Mouse (Mus musculus) limb, embryonic 11.5 days (tissue): Measurements from ENCODE around the gene Carnmt1. TPM values are rescaled to one million over a fixed set of nuclear protein-coding genes. Genes with fewer than 3 reads are reported as not detected.

Experiments
- ATAC-seq: fragments of 200-750 bp; cut with Nextera tagmentation; 2 replicates; pipeline ENCODE4 v1.8.0; 2017; ENCODE audit warnings: low read depth; ENCODE audit not compliant: insufficient number of reproducible peaks, low FRiP score, low TSS enrichment
- DNase-seq: peaks from one replicate; pipeline ENCODE4 v3.0.0-alpha.2; 2015; ENCODE audit warnings: low spot score
- H3K27ac ChIP-seq: fragments of 300-500 bp; sonication (generic); replicated peaks from 2 replicates; pipeline ENCODE4 v1.5.1; 2014; ENCODE audit warnings: low read depth, mild to moderate bottlenecking, low read length
- H3K27me3 ChIP-seq: fragments of 300-500 bp; sonication (generic); 2 replicates; pipeline ENCODE4 v1.6.1; 2014; ENCODE audit warnings: mild to moderate bottlenecking, low read length, mixed read lengths; ENCODE audit not compliant: control insufficient read depth, insufficient read depth
- H3K36me3 ChIP-seq: fragments of 300-500 bp; sonication (generic); 2 replicates; pipeline ENCODE4 v1.6.1; 2014; ENCODE audit warnings: mild to moderate bottlenecking, low read length, moderate library complexity, mixed read lengths; ENCODE audit not compliant: control insufficient read depth, insufficient read depth
- H3K4me1 ChIP-seq: fragments of 300-500 bp; sonication (generic); 2 replicates; pipeline ENCODE4 v1.6.1; 2014; ENCODE audit warnings: low read length, mixed read lengths; ENCODE audit not compliant: control insufficient read depth, insufficient read depth
- H3K4me2 ChIP-seq: fragments of 300-500 bp; sonication (generic); 2 replicates; pipeline ENCODE4 v1.6.1; 2014; ENCODE audit warnings: low read depth, mild to moderate bottlenecking, moderate library complexity; ENCODE audit not compliant: severe bottlenecking
- H3K4me3 ChIP-seq: fragments of 300-500 bp; sonication (generic); 2 replicates; pipeline ENCODE4 v1.5.1; 2014; ENCODE audit warnings: low read depth, low read length
- H3K9ac ChIP-seq: fragments of 300-500 bp; sonication (generic); 2 replicates; pipeline ENCODE4 v1.6.1; 2014; ENCODE audit warnings: mild to moderate bottlenecking, low read length
- H3K9me3 ChIP-seq: fragments of 300-500 bp; sonication (generic); 2 replicates; pipeline ENCODE4 v1.6.1; 2016; ENCODE audit warnings: low read length; ENCODE audit not compliant: control insufficient read depth
- WGBS: fragments of 180-500 bp; shearing (Covaris S2); extraction: QIAGEN DNeasy Blood & Tissue Kit; methylation state at CpG from one replicate; pipeline ENCODE4 v1.1.7; 2014; 5-methylcytosine and 5-hydroxymethylcytosine counted together
- polyA plus RNA-seq: library from polyadenylated mRNA; unstranded; fragments of >200 nt; fragmentation: Nextera tagmentation; extraction: Ambion mirVana; gene quantifications from 2 replicates; pipeline ENCODE4 v1.2.1, GENCODE M21; 2014

Carnmt1 gene
- polyA plus RNA-seq, 1 experiment from 2014 or later = 36.6 TPM

DNA sequence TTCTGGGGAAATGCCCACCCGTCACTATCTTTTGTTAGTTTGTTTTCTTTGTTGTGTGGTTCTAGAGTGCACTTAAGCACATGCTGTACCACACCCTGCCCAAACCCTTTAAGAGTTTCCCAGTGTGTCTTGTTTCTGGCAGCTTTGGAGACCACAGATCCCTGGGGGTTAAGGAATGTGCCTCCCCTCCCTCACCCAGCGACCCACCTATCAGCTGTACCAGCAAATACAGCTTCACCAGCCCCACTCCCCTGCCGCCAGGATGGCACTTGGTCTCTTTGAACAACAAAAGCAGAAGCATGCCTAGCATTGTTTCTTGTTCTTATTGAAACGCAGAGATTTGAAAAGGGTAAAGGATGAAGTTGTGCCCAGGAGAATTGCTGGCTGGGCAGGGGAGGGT, 2.6 kb downstream of the Carnmt1 start:
- Histone ChIP-seq H3K9ac (peak overlapping the region; percentile 3; the same call in 1 of the 2 replicates), H3K9me3 (no peaks in the 10 kb centered on the region), H3K27me3 (no peaks in the 10 kb centered on the region), H3K4me2 (no peak overlapping the region; the same call in 1 of the 2 replicates), H3K4me1 (peaks cover 12% of the 10 kb centered on the region), H3K36me3 (no peaks in the 10 kb centered on the region), H3K4me3 (no peak overlapping the region), H3K27ac (no peak overlapping the region)
- no peak for DNase-seq
- ATAC-seq = no peak
- 28% methylated on average over 4 of the region's 4 CpGs for WGBS

DNA sequence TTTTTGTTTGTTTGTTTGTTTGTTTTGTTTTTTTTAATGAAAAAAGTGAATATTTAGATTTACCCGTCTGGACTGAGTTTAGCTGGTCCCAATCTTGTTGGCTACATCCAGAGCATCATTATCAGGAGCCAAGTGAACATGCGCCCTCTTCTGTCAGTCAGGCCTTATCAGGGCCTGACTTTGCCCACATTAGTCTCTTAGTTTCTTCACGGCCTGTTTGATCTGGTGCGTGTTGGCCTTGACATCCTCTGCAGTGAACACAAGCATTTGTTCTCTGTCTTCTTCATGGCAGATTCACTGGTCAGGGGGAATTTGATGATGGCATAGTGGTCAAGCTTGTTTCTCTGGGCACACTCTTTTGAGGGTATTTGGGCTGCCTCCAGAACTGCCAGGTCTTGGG, 11.6 kb downstream of the Carnmt1 start:
- WGBS = 79% methylated on average over 4 of the region's 4 CpGs
- H3K9ac ChIP-seq = no peak overlapping the region
- ATAC-seq = no peak
- peaks cover 2% of the 10 kb centered on the region; the same call in 1 of the 2 replicates for H3K36me3 ChIP-seq
- H3K4me1 ChIP-seq = no peaks in the 10 kb centered on the region
- no peak overlapping the region for H3K27ac ChIP-seq
- H3K27me3 ChIP-seq = no peaks in the 10 kb centered on the region
- no peaks in the 10 kb centered on the region for H3K9me3 ChIP-seq
- no peak overlapping the region for H3K4me3 ChIP-seq
- DNase-seq = no peak
- H3K4me2 ChIP-seq = no peak overlapping the region

DNA sequence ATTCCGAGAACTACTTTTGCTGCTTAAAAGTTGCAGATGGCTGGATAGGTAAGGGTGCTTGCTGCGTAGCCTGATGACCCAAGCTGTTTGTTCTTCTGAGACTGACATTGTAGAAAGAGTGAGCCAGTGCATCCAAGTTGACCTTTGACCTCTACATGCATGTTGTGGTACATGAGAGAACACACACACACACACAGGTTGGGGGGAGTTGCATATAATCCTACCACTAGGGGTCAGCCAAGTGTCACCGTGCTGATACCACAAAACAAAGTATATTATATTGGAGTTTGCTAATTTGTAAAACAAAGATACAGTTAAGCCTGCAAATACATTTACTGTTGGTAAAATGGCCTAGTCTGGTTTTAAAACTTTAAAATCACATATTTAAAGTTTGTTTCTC, 17.0 kb downstream of the Carnmt1 start:
- Histone ChIP-seq H3K27ac (no peak overlapping the region), H3K36me3 (no peaks in the 10 kb centered on the region), H3K4me2 (no peak overlapping the region), H3K4me3 (no peak overlapping the region), H3K9ac (no peak overlapping the region), H3K27me3 (no peaks in the 10 kb centered on the region), H3K4me1 (no peaks in the 10 kb centered on the region), H3K9me3 (no peaks in the 10 kb centered on the region)
- ATAC-seq (no peak), DNase-seq (peak; percentile 54)
- WGBS = 76% methylated on average over 3 of the region's 3 CpGs

DNA sequence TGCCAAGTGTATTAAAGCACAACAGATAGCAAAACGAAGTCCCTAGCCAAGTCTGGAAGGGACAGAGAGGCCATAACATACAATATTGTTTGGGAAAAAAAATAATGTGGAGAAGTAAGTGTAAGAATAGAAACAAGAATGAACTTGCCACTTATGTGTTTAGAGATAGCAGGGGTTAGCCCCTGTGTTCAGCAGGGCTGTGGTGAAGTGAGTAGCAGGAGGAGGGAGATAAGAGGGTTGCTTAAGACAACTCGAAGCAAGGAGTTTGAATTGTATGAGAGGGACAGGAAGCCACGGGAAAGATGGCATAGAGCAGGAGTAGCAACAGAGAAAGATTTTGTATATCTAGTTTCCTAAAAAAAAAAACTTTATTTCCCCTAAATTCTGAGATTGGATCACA, 21.6 kb downstream of the Carnmt1 start:
- H3K9me3 ChIP-seq = no peaks in the 10 kb centered on the region
- 90% methylated on average over 3 of the region's 3 CpGs for WGBS
- H3K4me3 ChIP-seq = no peak overlapping the region
- ATAC-seq (no peak), DNase-seq (no peak)
- H3K27ac ChIP-seq = no peak overlapping the region
- H3K4me1 ChIP-seq = no peaks in the 10 kb centered on the region
- no peaks in the 10 kb centered on the region; the same call in 1 of the 2 replicates for H3K36me3 ChIP-seq
- H3K4me2 ChIP-seq = no peak overlapping the region
- H3K27me3 ChIP-seq = no peaks in the 10 kb centered on the region
- H3K9ac ChIP-seq = no peak overlapping the region

DNA sequence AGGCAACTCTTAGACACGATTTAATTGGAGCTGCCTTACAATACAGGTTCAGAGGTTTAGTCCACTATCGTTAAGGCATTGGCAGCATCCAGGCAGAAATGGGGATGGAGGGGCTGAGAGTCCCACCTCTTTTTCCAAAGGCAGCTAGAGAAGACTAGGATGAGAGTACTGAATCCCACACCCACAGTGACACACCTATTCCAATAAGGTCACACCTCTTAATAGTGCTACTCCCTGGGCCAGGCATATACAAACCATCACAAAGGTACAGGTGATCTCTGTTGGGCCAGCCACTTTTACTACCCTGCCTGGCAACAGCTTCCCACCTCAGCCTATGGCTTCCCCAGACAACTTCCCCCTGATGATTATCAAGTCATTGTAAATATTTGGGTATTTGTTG, 22.2 kb downstream of the Carnmt1 start:
- H3K9me3 ChIP-seq = no peaks in the 10 kb centered on the region
- WGBS = 98% methylated on average over 2 of the region's 2 CpGs
- DNase-seq (no peak), ATAC-seq (no peak)
- H3K36me3 ChIP-seq = no peaks in the 10 kb centered on the region; the same call in 1 of the 2 replicates
- no peak overlapping the region for H3K9ac ChIP-seq
- no peak overlapping the region for H3K4me3 ChIP-seq
- H3K27me3 ChIP-seq = no peaks in the 10 kb centered on the region
- H3K4me1 ChIP-seq = no peaks in the 10 kb centered on the region
- no peak overlapping the region for H3K27ac ChIP-seq
- H3K4me2 ChIP-seq = no peak overlapping the region

DNA sequence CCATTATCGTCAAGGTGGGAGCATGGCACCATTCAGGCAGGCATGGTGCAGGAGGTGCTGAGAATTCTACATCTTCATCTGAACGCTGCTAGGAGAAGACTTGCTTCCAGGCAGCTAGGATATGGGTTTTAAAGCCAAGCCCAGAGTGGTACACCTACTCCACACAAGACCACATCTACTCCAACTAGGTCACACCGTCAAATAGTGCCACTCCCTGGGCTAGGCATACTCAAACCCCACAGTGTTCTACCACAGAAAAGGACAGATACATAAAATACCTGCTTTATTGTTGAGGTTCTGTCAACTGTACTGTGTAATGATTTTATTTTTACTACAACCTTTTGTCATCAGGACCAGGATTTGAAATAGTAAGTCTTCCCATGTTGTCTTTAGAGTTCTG, 24.6 kb downstream of the Carnmt1 start:
- Histone ChIP-seq H3K9ac (no peak overlapping the region), H3K27me3 (no peaks in the 10 kb centered on the region), H3K36me3 (no peaks in the 10 kb centered on the region; the same call in 1 of the 2 replicates), H3K27ac (no peak overlapping the region), H3K9me3 (no peaks in the 10 kb centered on the region), H3K4me1 (no peaks in the 10 kb centered on the region), H3K4me3 (no peak overlapping the region), H3K4me2 (no peak overlapping the region)
- 96% methylated on average over 3 of the region's 3 CpGs for WGBS
- ATAC-seq (no peak), DNase-seq (no peak)

DNA sequence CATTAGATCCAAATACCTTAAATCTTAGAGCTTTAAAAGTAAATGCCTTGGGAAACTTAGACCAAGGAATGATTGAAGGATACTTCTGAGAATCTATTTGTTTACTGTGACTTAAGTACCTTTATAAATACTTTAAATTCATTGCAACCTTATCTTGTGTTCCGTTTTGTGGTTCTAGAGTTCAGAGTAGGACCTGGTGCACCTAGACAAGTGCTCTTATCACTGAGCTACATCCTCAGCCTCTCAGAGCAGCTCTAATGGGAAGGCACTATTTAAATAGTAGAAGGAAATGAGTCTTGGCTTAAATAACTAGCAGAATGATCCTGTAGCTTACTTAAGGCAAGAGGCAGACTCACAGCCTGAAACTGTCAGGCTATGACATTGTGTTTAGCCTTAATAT, 25.0 kb downstream of the Carnmt1 start:
- H3K4me1 ChIP-seq = no peaks in the 10 kb centered on the region
- no peak overlapping the region for H3K27ac ChIP-seq
- DNase-seq (no peak), ATAC-seq (no peak)
- no peaks in the 10 kb centered on the region; the same call in 1 of the 2 replicates for H3K36me3 ChIP-seq
- no peaks in the 10 kb centered on the region for H3K9me3 ChIP-seq
- no peak overlapping the region for H3K4me2 ChIP-seq
- WGBS = 82% methylated on average over 1 of the region's 1 CpGs
- H3K4me3 ChIP-seq = no peak overlapping the region
- H3K9ac ChIP-seq = no peak overlapping the region
- H3K27me3 ChIP-seq = no peaks in the 10 kb centered on the region

DNA sequence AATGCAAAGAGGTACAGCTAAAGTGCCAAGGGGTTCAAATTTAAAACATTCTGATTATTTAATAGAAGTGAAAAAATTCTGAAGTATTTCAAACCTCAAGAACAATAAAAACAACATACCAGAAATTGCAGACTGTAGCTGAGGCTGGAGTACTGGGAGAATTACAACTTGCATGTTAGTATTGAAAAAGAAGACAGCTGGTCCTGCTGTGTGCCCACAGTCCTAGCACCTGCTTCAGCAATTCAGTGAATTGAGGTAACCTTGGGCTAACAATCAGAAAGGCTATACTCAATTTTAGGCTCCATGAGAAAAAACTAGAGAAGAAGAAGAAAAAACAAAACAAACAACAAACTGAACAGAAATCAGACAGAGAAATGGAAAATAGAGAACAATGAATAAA, 37.5 kb downstream of the Carnmt1 start:
- Histone ChIP-seq H3K27me3 (no peaks in the 10 kb centered on the region), H3K9ac (no peak overlapping the region), H3K4me2 (no peak overlapping the region), H3K9me3 (no peaks in the 10 kb centered on the region), H3K36me3 (no peaks in the 10 kb centered on the region), H3K27ac (no peak overlapping the region), H3K4me3 (no peak overlapping the region), H3K4me1 (no peaks in the 10 kb centered on the region)
- no peak for ATAC-seq
- no peak for DNase-seq

DNA sequence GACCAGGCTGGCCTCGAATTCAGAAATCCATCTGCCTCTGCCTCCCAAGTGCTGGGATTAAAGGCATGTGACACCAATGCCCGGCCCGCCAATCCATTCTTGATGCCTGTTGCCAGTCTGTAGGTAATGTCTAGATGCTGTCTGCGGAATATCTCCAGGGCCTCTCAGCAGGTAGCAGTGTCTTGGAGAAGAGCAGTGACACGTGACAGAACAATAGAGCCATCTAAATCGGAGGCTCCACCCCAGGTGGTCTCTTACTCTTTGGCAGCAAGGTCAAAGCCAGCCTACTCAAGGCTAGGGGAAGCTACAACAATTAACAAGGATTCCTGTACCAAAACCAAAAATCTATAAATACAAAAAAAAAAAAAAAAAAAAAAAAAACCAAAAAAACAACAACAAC, 40.3 kb downstream of the Carnmt1 start:
- no peak for ATAC-seq
- no peak for DNase-seq
- Histone ChIP-seq H3K27me3 (no peaks in the 10 kb centered on the region), H3K27ac (no peak overlapping the region), H3K36me3 (no peaks in the 10 kb centered on the region), H3K9me3 (no peaks in the 10 kb centered on the region), H3K9ac (no peak overlapping the region), H3K4me3 (no peak overlapping the region), H3K4me2 (no peak overlapping the region), H3K4me1 (peaks cover 8% of the 10 kb centered on the region; the same call in 1 of the 2 replicates)
- 78% methylated on average over 6 of the region's 6 CpGs for WGBS
